In the genomic region with DNA sequence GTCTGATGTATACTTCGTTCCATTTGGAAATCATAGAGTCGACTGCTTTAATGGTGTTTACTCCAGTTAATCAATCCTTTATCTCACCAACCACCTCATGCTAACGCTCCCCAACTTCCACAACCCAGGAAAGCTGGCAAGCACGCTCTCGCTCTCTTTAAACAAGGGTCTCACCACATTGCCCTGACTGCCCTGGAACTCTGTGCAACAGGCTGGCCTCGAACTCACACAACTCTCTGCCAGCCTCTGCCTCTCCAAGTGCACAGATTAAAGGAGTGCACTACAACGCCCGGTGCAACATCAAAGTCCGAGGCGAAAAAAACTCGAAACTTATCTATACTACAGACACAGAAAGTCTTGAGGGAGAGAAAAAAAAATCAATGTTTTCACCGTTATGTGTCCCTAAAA, we compare ENCODE assay signal across 8 mouse cellular contexts. TPM values are rescaled to one million over a fixed set of nuclear protein-coding genes. Genes with fewer than 3 reads are reported as not detected.
DNase-seq lines count a peak whose midpoint lies in the region; ATAC-seq and TF ChIP-seq lines count a peak whose summit lies in the region.

No protein-coding gene starts in this region.

- 5% methylated on average over 12 of the region's 12 CpGs for WGBS in forebrain, embryonic 11.5 days
- WGBS in limb, embryonic 12.5 days, result 3% methylated on average over 12 of the region's 12 CpGs
- WGBS in neural tube, embryonic 13.5 days, result 3% methylated on average over 12 of the region's 12 CpGs

- peak overlapping the region; percentile 96 for H3K27ac ChIP-seq in forebrain, embryonic 11.5 days (ENCODE audit: low read depth, low read length)
- peak overlapping the region; percentile 97 for H3K27ac ChIP-seq in limb, embryonic 12.5 days
- H3K27ac ChIP-seq in neural tube, embryonic 13.5 days (replicated peaks), result peak overlapping the region; percentile 95

- H3K27me3 ChIP-seq in E14TG2a.4 (ENCODE audit: insufficient read depth, low read length), result no peaks in the 10 kb centered on the region
- H3K27me3 ChIP-seq in forebrain, embryonic 11.5 days (ENCODE audit: control insufficient read depth, insufficient read depth, low read length), result no peaks in the 10 kb centered on the region
- H3K27me3 ChIP-seq in limb, embryonic 12.5 days, result no peaks in the 10 kb centered on the region
- no peaks in the 10 kb centered on the region for H3K27me3 ChIP-seq in neural tube, embryonic 13.5 days

- DNase-seq in heart, adult 11 months, result peak; percentile 92
- DNase-seq in heart, postnatal 4 days, result no peak
- DNase-seq in forebrain, embryonic 11.5 days (ENCODE audit: low spot score), result peak; percentile 57
- no peak for DNase-seq in adrenal gland, adult 8-10 months
- DNase-seq in retina, embryonic 14.5 days (ENCODE audit: low spot score), result no peak

- H3K4me1 ChIP-seq in E14TG2a.4 (replicated peaks; ENCODE audit: low read depth, low read length), result peaks cover 37% of the 10 kb centered on the region
- H3K4me1 ChIP-seq in forebrain, embryonic 11.5 days (replicated peaks; ENCODE audit: control insufficient read depth, insufficient read depth, low read length), result 0 out of 2 replicates have a peak, but pooled peaks cover 2% of the 10 kb centered on the region
- peaks cover 9% of the 10 kb centered on the region for H3K4me1 ChIP-seq in limb, embryonic 12.5 days (replicated peaks)
- peaks cover 52% of the 10 kb centered on the region for H3K4me1 ChIP-seq in neural tube, embryonic 13.5 days (replicated peaks)

- H3K4me3 ChIP-seq in E14TG2a.4 (replicated peaks; ENCODE audit: low read length), result peak overlapping the region; percentile 93
- H3K4me3 ChIP-seq in forebrain, embryonic 11.5 days (ENCODE audit: low read depth, low read length), result peak overlapping the region; percentile 67
- peak overlapping the region; percentile 67 for H3K4me3 ChIP-seq in limb, embryonic 12.5 days (replicated peaks)
- peak overlapping the region; percentile 65 for H3K4me3 ChIP-seq in neural tube, embryonic 13.5 days

- TF ChIP-seq CTCF in E14TG2a.4 (conservative IDR thresholded peaks at IDR 0.05; ENCODE audit: low read length), result no peak

- ATAC-seq in forebrain, embryonic 11.5 days (replicated peaks; ENCODE audit: low FRiP score), result peak; percentile 52
- peak; percentile 57 for ATAC-seq in limb, embryonic 12.5 days (ENCODE audit: insufficient number of reproducible peaks, insufficient read depth, low FRiP score, low TSS enrichment, low read depth)
- peak; percentile 59 for ATAC-seq in neural tube, embryonic 13.5 days (ENCODE audit: low read depth)

- peaks cover 34% of the 10 kb centered on the region for H3K36me3 ChIP-seq in E14TG2a.4 (ENCODE audit: insufficient read depth, low read length)
- H3K36me3 ChIP-seq in forebrain, embryonic 11.5 days (ENCODE audit: control insufficient read depth, insufficient read depth, low read length), result no peaks in the 10 kb centered on the region
- peaks cover 19% of the 10 kb centered on the region for H3K36me3 ChIP-seq in limb, embryonic 12.5 days
- H3K36me3 ChIP-seq in neural tube, embryonic 13.5 days, result peaks cover 19% of the 10 kb centered on the region

- H3K9me3 ChIP-seq in E14TG2a.4 (ENCODE audit: low read length), result peaks cover 13% of the 10 kb centered on the region; the same call in 1 of the 2 replicates
- H3K9me3 ChIP-seq in forebrain, embryonic 11.5 days (ENCODE audit: control insufficient read depth, low read length), result no peaks in the 10 kb centered on the region
- H3K9me3 ChIP-seq in limb, embryonic 12.5 days, result no peaks in the 10 kb centered on the region
- no peaks in the 10 kb centered on the region for H3K9me3 ChIP-seq in neural tube, embryonic 13.5 days

- H3K9ac ChIP-seq in forebrain, embryonic 11.5 days (ENCODE audit: low read length), result peak overlapping the region; percentile 74
- H3K9ac ChIP-seq in limb, embryonic 12.5 days (replicated peaks), result peak overlapping the region; percentile 73
- peak overlapping the region; percentile 78 for H3K9ac ChIP-seq in neural tube, embryonic 13.5 days

- H3K4me2 ChIP-seq in forebrain, embryonic 11.5 days (ENCODE audit: low read depth, low read length, severe bottlenecking), result peak overlapping the region; percentile 58
- H3K4me2 ChIP-seq in limb, embryonic 12.5 days, result peak overlapping the region; percentile 74
- peak overlapping the region; percentile 84 for H3K4me2 ChIP-seq in neural tube, embryonic 13.5 days

RNA-seq across cellular contexts. Expression of a gene that starts 0.3 kb away (rescaled TPM):
- 1 to 10 TPM; 7.6 to 8.1 TPM for total RNA-seq in heart, postnatal 4 days (2021)
- polyA plus RNA-seq in forebrain, embryonic 11.5 days (2014; fragmentation: Nextera tagmentation; extraction: Ambion mirVana), result 5.8 and 6.4 TPM in 2 replicates
- 5.9 and 6.5 TPM in 2 replicates for polyA plus RNA-seq in limb, embryonic 12.5 days (2016; fragmentation: Nextera tagmentation; extraction: Ambion mirVana)
- polyA plus RNA-seq in neural tube, embryonic 13.5 days (2015; fragmentation: Nextera tagmentation; extraction: Ambion mirVana), result 6.7 and 7.4 TPM in 2 replicates
- 10 to 100 TPM; 44.3 to 72.0 (median 46.8) TPM for total RNA-seq in adrenal gland, adult 8-10 months (2022)

RNA-seq across cellular contexts. Expression of a gene that starts 0.6 kb away (rescaled TPM):
- total RNA-seq in heart, postnatal 4 days (2021), result 100 to 1,000 TPM; 161 to 186 TPM
- polyA plus RNA-seq in forebrain, embryonic 11.5 days (2014; fragmentation: Nextera tagmentation; extraction: Ambion mirVana), result 375 and 399 TPM in 2 replicates
- polyA plus RNA-seq in limb, embryonic 12.5 days (2016; fragmentation: Nextera tagmentation; extraction: Ambion mirVana), result 382 and 388 TPM in 2 replicates
- polyA plus RNA-seq in neural tube, embryonic 13.5 days (2015; fragmentation: Nextera tagmentation; extraction: Ambion mirVana), result 302 and 308 TPM in 2 replicates
- 10 to 100 TPM; 84.5 to 100.0 (median 90.1) TPM for total RNA-seq in adrenal gland, adult 8-10 months (2022)

RNA-seq across cellular contexts. Expression of a gene that starts 8.8 kb away (rescaled TPM):
- total RNA-seq in heart, postnatal 4 days (2021), result 100 to 1,000 TPM; 150 to 156 TPM
- polyA plus RNA-seq in forebrain, embryonic 11.5 days (2014; fragmentation: Nextera tagmentation; extraction: Ambion mirVana), result 411 and 432 TPM in 2 replicates
- polyA plus RNA-seq in limb, embryonic 12.5 days (2016; fragmentation: Nextera tagmentation; extraction: Ambion mirVana), result 325 and 347 TPM in 2 replicates
- polyA plus RNA-seq in neural tube, embryonic 13.5 days (2015; fragmentation: Nextera tagmentation; extraction: Ambion mirVana), result 306 and 322 TPM in 2 replicates
- total RNA-seq in adrenal gland, adult 8-10 months (2022), result 100 to 1,000 TPM; 129 to 168 (median 144) TPM

RNA-seq across cellular contexts. Expression of a gene that starts 9.7 kb away (rescaled TPM):
- 1 to 10 TPM; 8.2 to 8.7 TPM for total RNA-seq in heart, postnatal 4 days (2021)
- polyA plus RNA-seq in forebrain, embryonic 11.5 days (2014; fragmentation: Nextera tagmentation; extraction: Ambion mirVana), result 3.7 and 4.7 TPM in 2 replicates
- polyA plus RNA-seq in limb, embryonic 12.5 days (2016; fragmentation: Nextera tagmentation; extraction: Ambion mirVana), result 2.9 and 3.0 TPM in 2 replicates
- 8.9 and 9.4 TPM in 2 replicates for polyA plus RNA-seq in neural tube, embryonic 13.5 days (2015; fragmentation: Nextera tagmentation; extraction: Ambion mirVana)
- total RNA-seq in adrenal gland, adult 8-10 months (2022), result 10 to 100 TPM; 36.9 to 43.0 (median 39.3) TPM

RNA-seq across cellular contexts. Expression of a gene that starts 25.8 kb away (rescaled TPM):
- total RNA-seq in heart, postnatal 4 days (2021), result 1 to 10 TPM; 1.7 to 2.0 TPM
- 3.4 TPM in 2 replicates for polyA plus RNA-seq in forebrain, embryonic 11.5 days (2014; fragmentation: Nextera tagmentation; extraction: Ambion mirVana)
- polyA plus RNA-seq in limb, embryonic 12.5 days (2016; fragmentation: Nextera tagmentation; extraction: Ambion mirVana), result 2.3 and 3.3 TPM in 2 replicates
- 4.1 and 4.9 TPM in 2 replicates for polyA plus RNA-seq in neural tube, embryonic 13.5 days (2015; fragmentation: Nextera tagmentation; extraction: Ambion mirVana)
- 10 to 100 TPM; 14.8 to 29.9 (median 22.3) TPM for total RNA-seq in adrenal gland, adult 8-10 months (2022)

Comparison
In these comparisons a context has a peak if more than half of its experiments do, and no peak if none do; other contexts are left out.
1. DNase-seq: peak in heart, adult 11 months (single experiment) and forebrain, embryonic 11.5 days (single experiment); none in heart, postnatal 4 days (single experiment), adrenal gland, adult 8-10 months (single experiment) and retina, embryonic 14.5 days (single experiment).
2. Peak in every context shown above with its lines, with median percentiles within 50 percentile points of each other: H3K4me3 ChIP-seq, ATAC-seq, H3K27ac ChIP-seq, H3K4me2 ChIP-seq and H3K9ac ChIP-seq.